Mouse (Mus musculus) embryonic facial prominence, embryonic 15.5 days (tissue): ENCODE measurements around the gene Lpp. TPM values are rescaled to one million over a fixed set of nuclear protein-coding genes. Genes with fewer than 3 reads are reported as not detected.

Experiments used
- ATAC-seq: fragments of 200-750 bp; cut with Nextera tagmentation; 2 replicates; pipeline ENCODE4 v1.8.0; 2017; ENCODE audit warnings: low read depth, moderate TSS enrichment; ENCODE audit not compliant: insufficient number of reproducible peaks, low FRiP score, low TSS enrichment
- H3K27ac ChIP-seq: fragments of 300-500 bp; sonication (generic); replicated peaks from 2 replicates; pipeline ENCODE4 v1.5.1; 2015; ENCODE audit warnings: mild to moderate bottlenecking, inconsistent platforms
- H3K27me3 ChIP-seq: fragments of 300-500 bp; sonication (generic); 2 replicates; pipeline ENCODE4 v1.6.1; 2015; ENCODE audit warnings: inconsistent platforms
- H3K36me3 ChIP-seq: fragments of 300-500 bp; sonication (generic); 2 replicates; pipeline ENCODE4 v1.6.1; 2015; ENCODE audit warnings: mild to moderate bottlenecking, inconsistent platforms
- H3K4me1 ChIP-seq: fragments of 300-500 bp; sonication (generic); 2 replicates; pipeline ENCODE4 v1.6.1; 2015; ENCODE audit warnings: inconsistent platforms
- H3K4me2 ChIP-seq: fragments of 300-500 bp; sonication (generic); replicated peaks from 2 replicates; pipeline ENCODE4 v1.6.1; 2015; ENCODE audit warnings: mild to moderate bottlenecking, inconsistent platforms
- H3K4me3 ChIP-seq: fragments of 300-500 bp; sonication (generic); replicated peaks from 2 replicates; pipeline ENCODE4 v1.5.1; 2015; ENCODE audit warnings: mild to moderate bottlenecking, inconsistent platforms
- H3K9ac ChIP-seq: fragments of 300-500 bp; sonication (generic); 2 replicates; pipeline ENCODE4 v1.6.1; 2015; ENCODE audit warnings: inconsistent platforms
- H3K9me3 ChIP-seq: fragments of 300-500 bp; sonication (generic); replicated peaks from 2 replicates; pipeline ENCODE4 v1.6.1; 2016; ENCODE audit warnings: inconsistent platforms
- WGBS: fragments of 180-500 bp; shearing (Covaris S2); methylation state at CpG from one replicate; pipeline ENCODE4 v1.1.7; 2015; 5-methylcytosine and 5-hydroxymethylcytosine counted together
- polyA plus RNA-seq: library from polyadenylated mRNA; unstranded; fragments of >200 nt; fragmentation: Nextera tagmentation; extraction: Ambion mirVana; gene quantifications from 2 replicates; pipeline ENCODE4 v1.2.1, GENCODE M21; 2015

Lpp gene
- polyA plus RNA-seq, 1 experiment from 2014 or later: 52.8 TPM

- no peak overlapping the region for H3K27ac ChIP-seq
- no peak overlapping the region for H3K4me3 ChIP-seq
- no peak overlapping the region for H3K4me2 ChIP-seq
- H3K36me3 ChIP-seq: no peaks in the 10 kb centered on the region
- WGBS: 81% methylated on average over 3 of the region's 3 CpGs
- H3K9me3 ChIP-seq: no peaks in the 10 kb centered on the region
- no peak overlapping the region for H3K9ac ChIP-seq
- no peak for ATAC-seq
- no peaks in the 10 kb centered on the region for H3K4me1 ChIP-seq
- no peaks in the 10 kb centered on the region for H3K27me3 ChIP-seq
Observed at GRCm38 (mm10) chr16:24781922-24782321, 388.6 kb downstream of the Lpp start.

DNA sequence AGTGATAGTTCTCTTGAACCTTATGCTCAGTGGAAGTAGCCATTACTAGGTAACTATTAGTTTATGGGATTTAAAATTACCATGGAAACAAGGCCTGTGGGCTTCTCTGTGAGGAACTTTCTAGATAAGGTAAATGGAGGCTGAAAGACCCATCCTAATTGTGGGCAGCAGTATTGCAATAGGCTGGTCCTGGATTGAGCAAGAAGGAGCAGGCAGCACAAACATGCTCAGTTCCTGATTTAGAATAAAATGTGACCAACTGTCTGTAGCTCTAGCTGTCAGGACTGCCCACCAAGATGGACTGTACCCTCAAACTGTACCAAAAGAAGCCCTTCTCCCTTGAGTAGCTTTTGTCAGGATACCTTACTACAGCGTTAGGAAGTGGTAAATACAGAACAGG, 392.3 kb downstream of the Lpp start:
- Histone ChIP-seq H3K27me3 (no peaks in the 10 kb centered on the region), H3K4me2 (no peak overlapping the region), H3K9ac (no peak overlapping the region), H3K36me3 (no peaks in the 10 kb centered on the region), H3K27ac (no peak overlapping the region), H3K4me1 (no peaks in the 10 kb centered on the region), H3K4me3 (no peak overlapping the region), H3K9me3 (no peaks in the 10 kb centered on the region)
- no peak for ATAC-seq
- 98% methylated on average over 1 of the region's 1 CpGs for WGBS

GRCm38 (mm10) chr16:24788973-24789372, 395.7 kb downstream of the Lpp start:
- H3K27me3 ChIP-seq: no peaks in the 10 kb centered on the region
- no peaks in the 10 kb centered on the region for H3K9me3 ChIP-seq
- no peak overlapping the region for H3K4me3 ChIP-seq
- H3K9ac ChIP-seq: no peak overlapping the region
- H3K36me3 ChIP-seq: no peaks in the 10 kb centered on the region
- H3K27ac ChIP-seq: no peak overlapping the region
- no peak for ATAC-seq
- 73% methylated on average over 3 of the region's 3 CpGs for WGBS
- H3K4me1 ChIP-seq: peaks cover 10% of the 10 kb centered on the region
- H3K4me2 ChIP-seq: no peak overlapping the region

DNA sequence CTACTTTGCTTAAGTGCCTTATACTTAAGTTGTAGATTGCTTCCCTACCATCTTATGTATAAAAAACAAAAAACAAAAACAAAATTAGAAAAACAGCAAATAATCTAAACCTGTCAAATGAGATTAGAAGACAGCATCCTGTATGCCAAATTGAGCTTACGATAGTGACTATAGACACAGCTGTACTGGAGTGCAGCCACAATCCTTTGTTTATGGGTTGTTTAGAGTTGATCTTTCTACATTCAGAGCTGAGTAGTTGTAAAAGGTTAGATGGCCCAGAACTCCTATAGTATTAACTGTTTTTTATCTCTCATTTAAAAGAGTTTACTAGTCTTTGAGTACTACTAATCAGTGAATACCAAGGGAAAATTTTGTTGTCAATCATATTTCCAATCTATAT, 398.1 kb downstream of the Lpp start:
- Histone ChIP-seq H3K9me3 (no peaks in the 10 kb centered on the region), H3K27me3 (no peaks in the 10 kb centered on the region), H3K4me1 (peaks cover 10% of the 10 kb centered on the region), H3K4me2 (no peak overlapping the region), H3K36me3 (no peaks in the 10 kb centered on the region), H3K27ac (no peak overlapping the region), H3K9ac (no peak overlapping the region), H3K4me3 (no peak overlapping the region)
- WGBS: 87% methylated on average over 1 of the region's 1 CpGs
- no peak for ATAC-seq

GRCm38 (mm10) chr16:24791984-24792383, 398.7 kb downstream of the Lpp start:
- H3K4me3 ChIP-seq: no peak overlapping the region
- H3K9ac ChIP-seq: no peak overlapping the region
- H3K4me2 ChIP-seq: no peak overlapping the region
- 59% methylated on average over 4 of the region's 4 CpGs for WGBS
- no peak for ATAC-seq
- H3K4me1 ChIP-seq: peaks cover 10% of the 10 kb centered on the region
- H3K27ac ChIP-seq: no peak overlapping the region
- H3K36me3 ChIP-seq: no peaks in the 10 kb centered on the region
- no peaks in the 10 kb centered on the region for H3K27me3 ChIP-seq
- no peaks in the 10 kb centered on the region for H3K9me3 ChIP-seq

GRCm38 (mm10) chr16:24792836-24793235, 399.5 kb downstream of the Lpp start:
- H3K27me3 ChIP-seq: no peaks in the 10 kb centered on the region
- no peak overlapping the region for H3K9ac ChIP-seq
- no peak overlapping the region for H3K27ac ChIP-seq
- peaks cover 12% of the 10 kb centered on the region for H3K4me1 ChIP-seq
- H3K36me3 ChIP-seq: no peaks in the 10 kb centered on the region
- ATAC-seq: no peak
- no peaks in the 10 kb centered on the region for H3K9me3 ChIP-seq
- H3K4me2 ChIP-seq: no peak overlapping the region
- WGBS: 36% methylated on average over 4 of the region's 4 CpGs
- H3K4me3 ChIP-seq: no peak overlapping the region

DNA sequence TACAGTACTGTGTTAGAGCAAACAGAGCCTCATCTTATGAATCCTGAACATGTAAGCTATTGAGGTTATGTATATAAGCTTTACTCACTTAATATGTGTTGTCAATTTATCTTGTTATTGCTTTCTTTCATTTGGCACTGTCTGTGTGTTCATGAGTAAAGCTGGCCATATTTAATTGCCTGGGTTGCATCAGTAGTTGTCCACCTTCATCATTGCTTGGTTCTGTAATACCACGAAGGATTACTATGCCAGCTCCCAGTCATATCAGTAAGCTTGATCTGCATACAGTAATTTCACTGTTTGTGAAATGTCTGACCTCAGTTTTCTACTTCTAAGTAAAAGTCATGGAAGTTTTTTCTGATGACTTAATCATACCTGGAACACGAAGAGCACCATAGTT, 401.4 kb downstream of the Lpp start:
- H3K36me3 ChIP-seq: no peaks in the 10 kb centered on the region
- 64% methylated on average over 2 of the region's 2 CpGs for WGBS
- no peak overlapping the region for H3K27ac ChIP-seq
- peaks cover 12% of the 10 kb centered on the region for H3K4me1 ChIP-seq
- no peak overlapping the region for H3K4me2 ChIP-seq
- no peaks in the 10 kb centered on the region for H3K27me3 ChIP-seq
- H3K9me3 ChIP-seq: no peaks in the 10 kb centered on the region
- H3K9ac ChIP-seq: no peak overlapping the region
- no peak for ATAC-seq
- no peak overlapping the region for H3K4me3 ChIP-seq

- Histone ChIP-seq H3K4me3 (no peak overlapping the region), H3K36me3 (no peaks in the 10 kb centered on the region), H3K27me3 (no peaks in the 10 kb centered on the region), H3K4me2 (no peak overlapping the region), H3K27ac (no peak overlapping the region), H3K4me1 (0 out of 2 replicates have a peak, but pooled peaks cover 3% of the 10 kb centered on the region), H3K9me3 (no peaks in the 10 kb centered on the region), H3K9ac (no peak overlapping the region)
- ATAC-seq: no peak
- WGBS: 67% methylated on average over 4 of the region's 4 CpGs
Observed at GRCm38 (mm10) chr16:24801355-24801754, 408.0 kb downstream of the Lpp start.

- Histone ChIP-seq H3K36me3 (no peaks in the 10 kb centered on the region), H3K4me2 (no peak overlapping the region), H3K27me3 (no peaks in the 10 kb centered on the region), H3K9ac (no peak overlapping the region), H3K9me3 (no peaks in the 10 kb centered on the region), H3K4me1 (0 out of 2 replicates have a peak, but pooled peaks cover 3% of the 10 kb centered on the region), H3K4me3 (no peak overlapping the region), H3K27ac (no peak overlapping the region)
- WGBS: 90% methylated on average over 1 of the region's 1 CpGs
- no peak for ATAC-seq
Observed at GRCm38 (mm10) chr16:24801780-24802179, 408.5 kb downstream of the Lpp start.

GRCm38 (mm10) chr16:24806093-24806492, 412.8 kb downstream of the Lpp start:
- WGBS: 88% methylated on average over 1 of the region's 1 CpGs
- Histone ChIP-seq H3K27me3 (no peaks in the 10 kb centered on the region), H3K4me3 (no peak overlapping the region), H3K9ac (no peak overlapping the region), H3K27ac (no peak overlapping the region), H3K4me2 (no peak overlapping the region), H3K9me3 (no peaks in the 10 kb centered on the region), H3K4me1 (no peaks in the 10 kb centered on the region), H3K36me3 (no peaks in the 10 kb centered on the region)
- no peak for ATAC-seq

DNA sequence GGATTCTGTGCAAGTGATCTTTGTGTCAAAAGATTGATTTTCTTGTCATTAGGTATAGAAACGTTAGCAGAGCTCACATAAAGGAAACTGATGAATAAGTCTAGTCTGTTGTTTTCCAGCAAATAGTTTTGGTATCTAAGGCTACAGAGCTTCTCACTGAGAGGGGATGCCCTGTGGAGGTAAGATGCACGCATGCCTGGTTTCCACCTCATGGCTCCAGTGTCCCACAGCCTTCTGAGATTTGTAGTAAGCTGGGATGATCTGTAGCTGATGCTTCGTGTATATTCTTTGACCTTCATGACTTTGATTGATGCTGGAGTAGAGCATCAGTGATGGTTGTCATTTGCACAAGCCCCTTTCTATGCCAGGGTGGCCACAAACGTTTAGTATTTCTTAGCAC, 414.3 kb downstream of the Lpp start:
- Histone ChIP-seq H3K4me1 (no peaks in the 10 kb centered on the region), H3K9me3 (no peaks in the 10 kb centered on the region), H3K36me3 (no peaks in the 10 kb centered on the region), H3K27me3 (no peaks in the 10 kb centered on the region), H3K4me3 (no peak overlapping the region), H3K4me2 (no peak overlapping the region), H3K27ac (no peak overlapping the region), H3K9ac (no peak overlapping the region)
- 75% methylated on average over 4 of the region's 4 CpGs for WGBS
- ATAC-seq: no peak

DNA sequence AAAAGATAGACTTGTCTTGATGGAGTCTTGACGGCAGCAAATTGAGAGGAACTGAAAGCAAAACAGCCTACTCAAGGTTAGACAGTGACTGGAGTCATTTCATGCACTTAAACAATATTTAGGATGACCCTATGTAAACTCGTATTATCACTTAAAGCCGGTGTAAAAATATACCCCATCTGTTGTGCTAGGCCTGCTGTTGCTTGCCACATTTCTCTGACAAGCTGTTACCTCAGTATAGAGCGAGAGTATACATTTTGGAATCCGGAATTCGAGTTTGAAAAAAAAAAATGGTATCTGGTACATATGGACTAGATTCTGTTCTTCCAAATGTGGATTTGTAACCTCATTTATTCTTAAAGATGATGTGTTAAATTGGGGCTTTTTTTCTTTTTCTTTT, 416.5 kb downstream of the Lpp start:
- H3K27me3 ChIP-seq: no peaks in the 10 kb centered on the region
- no peak overlapping the region for H3K4me2 ChIP-seq
- no peaks in the 10 kb centered on the region for H3K9me3 ChIP-seq
- H3K36me3 ChIP-seq: no peaks in the 10 kb centered on the region
- H3K27ac ChIP-seq: no peak overlapping the region
- H3K4me1 ChIP-seq: no peaks in the 10 kb centered on the region
- H3K4me3 ChIP-seq: no peak overlapping the region
- ATAC-seq: no peak
- no peak overlapping the region for H3K9ac ChIP-seq
- WGBS: 83% methylated on average over 6 of the region's 6 CpGs
